Mouse (Mus musculus) E14TG2a.4 (cell line): Measurements from ENCODE around the gene Tpm1.

Experiments
- CTCF ChIP-seq: conservative IDR thresholded peaks from 2 replicates; pipeline ENCODE4 v1.5.1; 2014; ENCODE audit warnings: low read length
- NANOG ChIP-seq: IDR thresholded peaks from 2 replicates; pipeline ENCODE4 v1.6.1; 2014; ENCODE audit warnings: borderline replicate concordance, low read length, mixed read lengths
- POU5F1 ChIP-seq: IDR thresholded peaks from 2 replicates; pipeline ENCODE4 v1.6.1; 2014; ENCODE audit warnings: low read length, borderline replicate concordance

DNA sequence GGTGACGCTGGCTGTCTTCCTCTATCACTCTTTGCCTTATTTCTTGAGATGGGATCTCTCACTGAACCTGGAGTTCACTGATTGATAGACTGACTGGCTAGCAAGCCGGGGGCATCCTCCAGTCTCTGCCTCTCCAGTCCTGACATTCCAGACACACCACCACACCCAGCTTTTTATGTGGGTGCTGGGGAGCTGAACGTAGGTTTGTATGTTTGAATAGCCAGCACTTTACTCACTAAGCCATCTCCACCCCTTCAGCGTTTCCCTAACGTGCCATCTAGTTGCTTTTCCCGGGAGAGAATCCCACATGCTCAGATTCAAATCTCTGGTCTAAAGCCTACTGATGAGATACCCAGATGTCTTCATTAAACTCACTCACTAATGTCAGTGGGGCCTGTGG, 59.6 kb downstream of the Tpm1 start:
- TF ChIP-seq CTCF: no peak
- no peak for TF ChIP-seq NANOG
- TF ChIP-seq POU5F1: no peak
